Mouse (Mus musculus): ENCODE results near the gene Rnpep. TPM values are rescaled to one million over a fixed set of nuclear protein-coding genes. Genes with fewer than 3 reads are reported as not detected.
"Not testable (repeated sequence)": the region's sequence is repeated elsewhere in the genome, so short reads cannot be mapped to it uniquely, and the experiment has no call there.

Rnpep gene
- polyA plus RNA-seq, 1 experiment from 2014 or later = 54.7 TPM

DNA sequence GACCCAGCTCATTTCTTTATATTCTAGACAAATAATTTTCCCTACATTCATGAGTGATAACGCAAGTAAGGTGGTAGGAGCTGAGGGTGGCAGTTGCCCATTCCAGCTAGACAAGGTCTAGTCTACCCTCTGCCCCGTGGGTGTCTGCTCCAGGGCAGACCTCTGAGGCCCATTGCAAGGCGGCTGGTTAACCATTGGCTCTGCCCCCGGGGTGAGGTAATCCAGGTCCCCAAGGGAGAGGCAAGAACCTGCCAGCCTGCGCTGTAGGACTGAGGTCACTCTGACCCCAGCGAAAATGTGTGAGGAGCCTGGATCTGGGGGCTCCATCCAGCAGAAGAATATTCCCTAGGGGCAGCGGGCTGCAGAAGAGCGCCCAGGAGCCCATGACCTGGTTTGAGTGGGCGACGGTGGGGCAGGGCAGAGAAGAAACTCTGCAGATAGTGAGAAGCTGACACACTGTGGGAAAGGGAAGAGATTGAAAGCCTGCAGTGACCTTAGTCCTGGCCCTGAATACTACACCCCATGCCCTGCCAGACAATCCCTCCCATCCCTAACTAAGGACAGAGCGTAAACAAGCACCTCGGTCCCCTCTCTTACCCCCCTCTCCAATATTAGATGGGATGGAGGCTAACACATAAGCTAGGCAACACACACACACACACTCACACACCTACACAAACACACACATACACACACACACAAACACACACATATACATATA is 46.6 kb downstream of the Rnpep start:
- H3K27ac ChIP-seq (replicated peaks) = peak overlapping the region; percentile 74

DNA sequence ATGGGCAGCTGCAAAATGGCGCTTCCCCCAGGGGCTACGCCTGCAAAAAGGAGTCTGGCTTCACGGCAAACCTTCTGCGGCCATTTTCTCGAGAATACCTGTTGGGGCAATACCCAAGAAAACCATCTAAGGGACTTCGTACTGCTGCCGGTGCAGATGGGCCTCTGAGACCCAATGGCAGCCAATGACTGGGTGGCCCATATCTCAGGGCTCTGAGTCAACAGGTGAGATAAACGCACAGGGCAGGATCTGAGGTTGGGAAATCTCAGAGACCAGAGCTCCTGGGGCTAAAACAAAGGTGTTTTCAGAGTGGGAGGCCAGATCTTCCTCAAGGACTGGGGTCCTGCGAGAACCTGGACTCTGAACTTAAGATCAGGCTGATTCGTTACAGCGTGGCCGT is 49.1 kb downstream of the Rnpep start:
- Histone ChIP-seq H3K27ac (replicated peaks) (peak overlapping the region; percentile 79), H3K4me2 (replicated peaks; ENCODE audit: low read depth) (peak overlapping the region; percentile 29; the same call in 1 of the 2 replicates), H3K4me3 (ENCODE audit: low read depth, low read length) (no peak overlapping the region), H3K9ac (ENCODE audit: low read length) (peak overlapping the region; percentile 35; the same call in 1 of the 2 replicates), H3K9me3 (ENCODE audit: control insufficient read depth, low read length) (no peaks in the 10 kb centered on the region), H3K27me3 (ENCODE audit: control insufficient read depth, insufficient read depth, low read length) (no peaks in the 10 kb centered on the region), H3K36me3 (ENCODE audit: control insufficient read depth, insufficient read depth, low read length) (no peaks in the 10 kb centered on the region), H3K4me1 (replicated peaks; ENCODE audit: control insufficient read depth, insufficient read depth) (no peaks in the 10 kb centered on the region)
- peak; percentile 85 for ATAC-seq (ENCODE audit: low FRiP score, low TSS enrichment)
- WGBS = 70% methylated on average over 12 of the region's 12 CpGs
- TF ChIP-seq EP300 (optimal IDR thresholded peaks at IDR 0.05) (no peak), CTCF (IDR thresholded peaks at IDR 0.05; ENCODE audit: low read depth) (no peak)
- peak; percentile 75 for DNase-seq (ENCODE audit: low spot score)

More for the DNA sequence above, 46.6 kb downstream of the Rnpep start:
- WGBS = 55% methylated on average over 12 of the region's 12 CpGs
- TF ChIP-seq CTCF (IDR thresholded peaks at IDR 0.05; ENCODE audit: low read depth) (no peak), EP300 (optimal IDR thresholded peaks at IDR 0.05) (no peak)
- Histone ChIP-seq H3K4me1 (replicated peaks; ENCODE audit: control insufficient read depth, insufficient read depth) (no peaks in the 10 kb centered on the region), H3K9ac (ENCODE audit: low read length) (no peak overlapping the region), H3K27me3 (ENCODE audit: control insufficient read depth, insufficient read depth, low read length) (no peaks in the 10 kb centered on the region), H3K9me3 (ENCODE audit: control insufficient read depth, low read length) (no peaks in the 10 kb centered on the region), H3K36me3 (ENCODE audit: control insufficient read depth, insufficient read depth, low read length) (no peaks in the 10 kb centered on the region), H3K4me2 (replicated peaks; ENCODE audit: low read depth) (no peak overlapping the region), H3K4me3 (ENCODE audit: low read depth, low read length) (no peak overlapping the region)
- peak; percentile 73 for ATAC-seq (ENCODE audit: low FRiP score, low TSS enrichment)
- peak; percentile 60 for DNase-seq (ENCODE audit: low spot score)

DNA sequence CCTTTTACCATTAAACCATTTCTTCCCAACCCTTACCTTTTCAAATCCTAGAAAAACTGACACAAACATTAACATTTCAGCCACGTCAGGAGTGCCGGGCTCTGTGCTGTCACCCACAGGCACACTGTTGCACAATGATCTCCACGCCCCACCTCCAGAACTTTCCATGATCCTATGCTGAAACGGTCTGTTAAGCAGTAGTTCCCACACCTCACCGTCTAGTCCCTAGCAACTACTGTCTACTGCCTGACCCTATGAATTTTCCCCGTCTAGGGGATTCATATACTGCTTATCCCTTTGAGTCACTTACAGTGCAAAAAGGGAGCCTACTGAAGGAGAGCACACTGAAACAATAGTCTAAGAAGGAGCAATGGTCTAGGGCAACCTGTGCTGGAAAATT is 49.9 kb downstream of the Rnpep start:
- H3K9ac ChIP-seq (ENCODE audit: low read length) = no peak overlapping the region
- no peak overlapping the region for H3K4me3 ChIP-seq (ENCODE audit: low read depth, low read length)
- H3K9me3 ChIP-seq (ENCODE audit: control insufficient read depth, low read length) = no peaks in the 10 kb centered on the region
- H3K4me1 ChIP-seq (replicated peaks; ENCODE audit: control insufficient read depth, insufficient read depth) = no peaks in the 10 kb centered on the region
- no peaks in the 10 kb centered on the region for H3K27me3 ChIP-seq (ENCODE audit: control insufficient read depth, insufficient read depth, low read length)
- peak overlapping the region; percentile 79 for H3K27ac ChIP-seq (replicated peaks)
- H3K4me2 ChIP-seq (replicated peaks; ENCODE audit: low read depth) = no peak overlapping the region
- 65% methylated on average over 6 of the region's 6 CpGs for WGBS
- H3K36me3 ChIP-seq (ENCODE audit: control insufficient read depth, insufficient read depth, low read length) = no peaks in the 10 kb centered on the region
- TF ChIP-seq CTCF (IDR thresholded peaks at IDR 0.05; ENCODE audit: low read depth) (no peak), EP300 (optimal IDR thresholded peaks at IDR 0.05) (no peak)
- peak; percentile 73 for DNase-seq (ENCODE audit: low spot score)
- peak; percentile 72 for ATAC-seq (ENCODE audit: low FRiP score, low TSS enrichment)

DNA sequence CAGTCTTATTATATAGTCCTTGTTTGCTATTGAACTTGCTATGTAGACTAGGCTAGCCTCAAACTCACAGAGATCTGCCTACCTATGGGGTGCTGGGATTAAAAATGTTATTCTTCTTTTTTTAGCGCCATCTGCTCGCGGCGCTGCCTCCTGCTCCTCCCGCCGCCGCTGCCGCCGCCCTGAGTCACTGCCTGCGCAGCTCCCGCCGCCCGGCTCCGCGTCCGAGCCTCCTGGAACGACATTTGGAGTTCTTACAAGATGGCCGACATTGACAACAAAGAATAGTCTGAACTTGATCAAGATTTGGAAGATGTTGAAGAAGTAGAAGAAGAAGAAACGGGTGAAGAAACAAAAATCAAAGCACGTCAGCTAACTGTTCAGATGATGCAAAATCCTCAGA is 52.0 kb downstream of the Rnpep start:
- not testable (repeated sequence) for H3K4me2 ChIP-seq (replicated peaks; ENCODE audit: low read depth); H3K36me3 ChIP-seq (ENCODE audit: control insufficient read depth, insufficient read depth, low read length); DNase-seq (ENCODE audit: low spot score); H3K9me3 ChIP-seq (ENCODE audit: control insufficient read depth, low read length); H3K9ac ChIP-seq (ENCODE audit: low read length); ATAC-seq (ENCODE audit: low FRiP score, low TSS enrichment); H3K27me3 ChIP-seq (ENCODE audit: control insufficient read depth, insufficient read depth, low read length); H3K4me1 ChIP-seq (replicated peaks; ENCODE audit: control insufficient read depth, insufficient read depth); H3K4me3 ChIP-seq (ENCODE audit: low read depth, low read length); H3K27ac ChIP-seq (replicated peaks)
- WGBS = 79% methylated on average over 20 of the region's 20 CpGs

DNA sequence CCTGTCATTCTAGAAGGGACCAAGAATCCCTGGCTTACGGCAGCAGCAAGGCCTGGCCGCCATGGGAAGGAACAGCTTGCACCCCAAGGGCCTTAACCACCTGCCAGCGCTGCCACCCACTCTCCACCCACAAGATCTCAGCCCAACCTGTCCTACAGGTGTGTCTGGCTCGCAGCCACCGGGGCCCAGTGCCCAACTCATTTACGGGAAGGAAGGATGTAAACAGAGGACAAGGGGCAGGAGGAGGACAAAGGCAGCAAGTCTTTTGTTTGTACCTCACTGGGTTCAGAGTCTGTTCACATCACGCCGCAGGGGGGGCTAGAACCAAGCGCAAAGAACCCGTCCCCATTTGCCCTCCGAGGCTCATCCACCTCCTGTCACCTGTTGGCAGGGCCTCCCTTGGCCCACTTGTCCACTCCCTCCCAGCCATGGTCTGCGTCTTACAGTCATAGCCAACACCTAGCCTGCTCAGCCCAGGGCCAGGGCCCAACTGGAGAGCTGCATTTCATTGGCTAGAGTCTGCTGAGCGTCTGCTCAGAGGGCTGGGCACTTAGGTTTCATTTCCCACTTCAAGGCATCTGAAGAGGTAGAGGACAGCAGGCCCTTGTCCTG is 56.4 kb downstream of the Rnpep start:
- Histone ChIP-seq H3K36me3 (ENCODE audit: control insufficient read depth, insufficient read depth, low read length) (no peaks in the 10 kb centered on the region), H3K27me3 (ENCODE audit: control insufficient read depth, insufficient read depth, low read length) (no peaks in the 10 kb centered on the region), H3K9ac (ENCODE audit: low read length) (0 out of 2 replicates have a peak overlapping the region, but pooled peaks have one; percentile 27), H3K27ac (replicated peaks) (peak overlapping the region; percentile 75), H3K9me3 (ENCODE audit: control insufficient read depth, low read length) (no peaks in the 10 kb centered on the region), H3K4me3 (ENCODE audit: low read depth, low read length) (no peak overlapping the region), H3K4me2 (replicated peaks; ENCODE audit: low read depth) (no peak overlapping the region), H3K4me1 (replicated peaks; ENCODE audit: control insufficient read depth, insufficient read depth) (0 out of 2 replicates have a peak, but pooled peaks cover 2% of the 10 kb centered on the region)
- peak; percentile 94 for DNase-seq (ENCODE audit: low spot score)
- TF ChIP-seq CTCF (IDR thresholded peaks at IDR 0.05; ENCODE audit: low read depth) (peak; percentile 26), EP300 (optimal IDR thresholded peaks at IDR 0.05) (no peak)
- 50% methylated on average over 13 of the region's 13 CpGs for WGBS
- peak; percentile 93 for ATAC-seq (ENCODE audit: low FRiP score, low TSS enrichment)

Measured in stomach, postnatal 0 days (tissue).